Mouse (Mus musculus) hematopoietic stem cell, adult 5-6 weeks (primary cell): Measurements from ENCODE around the gene Nxt1. TPM values are rescaled to one million over a fixed set of nuclear protein-coding genes. Genes with fewer than 3 reads are reported as not detected.

Source experiments
- ATAC-seq, 2 experiments: fragments of 125-278 bp in 1 of 2; replicated peaks in 1 of 2; 2 replicates each; pipeline ENCODE4 v1.8.0; 2016 to 2017; ENCODE audit warnings: inconsistent platforms in 2 of 2, mild to moderate bottlenecking in 2 of 2, moderate number of reproducible peaks in 2 of 2, low read depth in 1 of 2, moderate TSS enrichment in 1 of 2; ENCODE audit not compliant: low FRiP score in 2 of 2, poor library complexity in 2 of 2, severe bottlenecking in 2 of 2, insufficient read depth in 1 of 2, low TSS enrichment in 1 of 2
- total RNA-seq: library from RNA; stranded (forward); fragments of 172-1452, 232-1000 nt; gene quantifications from 2 replicates; pipeline ENCODE4 v1.2.3, GENCODE M21; 2017

The Nxt1 gene
- total RNA-seq, 1 experiment from 2014 or later: 21.9 TPM

- no peak for ATAC-seq
Observed at GRCm38 (mm10) chr2:148684972-148685371, 12.6 kb downstream of the Nxt1 start.

GRCm38 (mm10) chr2:148685709-148686108 lies 13.3 kb downstream of the Nxt1 start:
- ATAC-seq: peak in 1 of 2 experiments; percentile 6; a peak in 1 of 4 replicates

- ATAC-seq: no peak
Observed at GRCm38 (mm10) chr2:148686862-148687261, 14.5 kb downstream of the Nxt1 start.

DNA sequence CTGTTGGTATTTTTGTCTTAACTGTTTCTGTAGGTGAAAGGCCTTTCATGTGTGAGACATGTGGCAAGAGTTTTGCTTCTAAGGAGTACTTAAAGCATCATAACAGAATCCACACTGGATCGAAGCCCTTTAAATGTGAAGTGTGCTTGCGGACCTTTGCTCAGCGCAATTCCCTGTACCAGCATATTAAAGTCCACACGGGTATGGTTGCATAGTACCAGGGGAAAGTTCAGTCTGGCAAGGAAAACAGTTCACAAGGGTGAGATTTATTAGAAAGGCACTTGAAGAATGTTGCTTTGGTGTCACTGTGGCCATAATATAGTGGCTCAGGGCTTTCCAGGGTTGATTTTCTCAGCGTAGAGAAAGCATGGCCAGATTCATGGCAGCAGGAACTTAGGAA lies 15.6 kb downstream of the Nxt1 start:
- ATAC-seq: no peak

GRCm38 (mm10) chr2:148689444-148690140 lies 17.2 kb downstream of the Nxt1 start:
- no peak for ATAC-seq

GRCm38 (mm10) chr2:148690291-148690690 lies 17.9 kb downstream of the Nxt1 start:
- ATAC-seq: no peak

- no peak for ATAC-seq
Observed at GRCm38 (mm10) chr2:148690781-148691180, 18.4 kb downstream of the Nxt1 start.

- ATAC-seq: no peak
Observed at GRCm38 (mm10) chr2:148698571-148698970, 26.2 kb downstream of the Nxt1 start.

- peak; percentile 69 to 73; a peak in 3 of 4 replicates for ATAC-seq
Observed at GRCm38 (mm10) chr2:148706409-148707201, 34.2 kb downstream of the Nxt1 start.

DNA sequence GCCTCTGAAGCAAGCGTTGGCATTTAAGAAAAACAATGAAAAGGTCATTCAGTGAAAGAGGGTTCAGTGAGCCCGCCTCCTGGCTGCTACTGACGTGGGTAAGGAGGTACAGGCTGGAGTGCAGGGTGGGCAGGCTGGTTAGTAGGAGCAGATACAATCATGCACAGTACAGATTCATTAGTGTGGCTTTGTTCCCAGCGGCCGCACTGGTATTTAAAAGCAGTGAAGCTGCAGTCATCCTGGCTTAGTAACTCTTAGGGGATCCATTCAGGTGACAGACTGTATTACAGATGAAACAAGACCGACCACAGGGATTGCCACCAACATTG lies 34.8 kb downstream of the Nxt1 start:
- no peak for ATAC-seq

DNA sequence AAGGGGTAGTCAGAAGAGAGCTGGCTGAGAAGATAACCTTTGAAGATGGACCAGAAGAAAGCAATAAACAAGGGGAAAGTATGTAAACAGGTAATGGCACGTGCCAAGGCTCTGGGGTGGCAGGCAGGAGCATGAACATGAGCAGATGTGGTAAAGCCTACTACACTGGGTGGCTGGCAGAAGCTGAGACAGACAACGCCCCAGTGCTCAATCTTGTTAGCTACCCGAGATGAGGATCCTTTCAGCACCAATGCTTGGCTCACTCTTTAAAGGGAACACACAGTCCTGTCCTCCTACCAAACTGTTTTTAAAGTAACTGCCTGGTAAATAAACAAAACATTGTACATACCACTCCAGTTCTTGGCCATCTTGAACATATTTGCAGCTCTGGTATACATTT lies 39.9 kb downstream of the Nxt1 start:
- ATAC-seq: no peak

- ATAC-seq: no peak
Observed at GRCm38 (mm10) chr2:148717072-148717471, 44.7 kb downstream of the Nxt1 start.

GRCm38 (mm10) chr2:148719271-148719995 lies 47.0 kb downstream of the Nxt1 start:
- ATAC-seq: peak; percentile 74 to 89

Other genes starting within 250 kb of the Nxt1 start
- 145 and 146 TPM in 2 replicates for gene Cd93, start 229.0 kb upstream of the Nxt1 start, total RNA-seq
- gene Gzf1, start 8.4 kb downstream of the Nxt1 start, total RNA-seq: 17.4 and 22.4 TPM in 2 replicates
- gene Napb, start 59.9 kb downstream of the Nxt1 start, total RNA-seq: 1.4 and 2.9 TPM in 2 replicates
- gene Cstl1, start 77.8 kb downstream of the Nxt1 start, total RNA-seq: not detected in 2 replicates
- gene Cst11, start 98.9 kb downstream of the Nxt1 start, total RNA-seq: not detected in 2 replicates
- not detected in 2 replicates for gene 8030411F24Rik, start 109.4 kb downstream of the Nxt1 start, total RNA-seq
- gene Cst12, start 116.8 kb downstream of the Nxt1 start, total RNA-seq: not detected in 2 replicates
- not detected in 2 replicates for gene Cst8, start 126.2 kb downstream of the Nxt1 start, total RNA-seq
- not detected in 2 replicates for gene Cst13, start 147.5 kb downstream of the Nxt1 start, total RNA-seq
- gene Cst9, start 162.5 kb downstream of the Nxt1 start, total RNA-seq: not detected in 2 replicates
- not detected in 2 replicates for gene 9230104L09Rik, start 192.4 kb downstream of the Nxt1 start, total RNA-seq
- gene Cst3, start 203.1 kb downstream of the Nxt1 start, total RNA-seq: 200 and 303 TPM in 2 replicates